Mouse (Mus musculus) limb, embryonic 15.5 days (tissue): ENCODE data around the gene Ssc4d. TPM values are rescaled to one million over a fixed set of nuclear protein-coding genes. Genes with fewer than 3 reads are reported as not detected.

ENCODE experiments used
- ATAC-seq: fragments of 200-750 bp; cut with Nextera tagmentation; 2 replicates; pipeline ENCODE4 v1.8.0; 2017; ENCODE audit warnings: low read depth, moderate TSS enrichment; ENCODE audit not compliant: insufficient number of reproducible peaks, low FRiP score, low TSS enrichment
- H3K27ac ChIP-seq: fragments of 300-500 bp; sonication (generic); 2 replicates; pipeline ENCODE4 v1.5.1; 2015; ENCODE audit warnings: moderate library complexity, mild to moderate bottlenecking, inconsistent platforms
- H3K27me3 ChIP-seq: fragments of 300-500 bp; sonication (generic); 2 replicates; pipeline ENCODE4 v1.6.1; 2015; ENCODE audit warnings: inconsistent platforms
- H3K36me3 ChIP-seq: fragments of 300-500 bp; sonication (generic); 2 replicates; pipeline ENCODE4 v1.6.1; 2015; ENCODE audit warnings: inconsistent platforms
- H3K4me1 ChIP-seq: fragments of 300-500 bp; sonication (generic); 2 replicates; pipeline ENCODE4 v1.6.1; 2015; ENCODE audit warnings: inconsistent platforms
- H3K4me2 ChIP-seq: fragments of 300-500 bp; sonication (generic); 2 replicates; pipeline ENCODE4 v1.6.1; 2015; ENCODE audit warnings: mild to moderate bottlenecking, inconsistent platforms
- H3K4me3 ChIP-seq: fragments of 300-500 bp; sonication (generic); 2 replicates; pipeline ENCODE4 v1.5.1; 2015; ENCODE audit warnings: mild to moderate bottlenecking, inconsistent platforms
- H3K9ac ChIP-seq: fragments of 300-500 bp; sonication (generic); 2 replicates; pipeline ENCODE4 v1.6.1; 2015; ENCODE audit warnings: inconsistent platforms
- H3K9me3 ChIP-seq: fragments of 300-500 bp; sonication (generic); 2 replicates; pipeline ENCODE4 v1.6.1; 2016; ENCODE audit warnings: inconsistent platforms
- WGBS: fragments of 180-500 bp; shearing (Covaris S2); methylation state at CpG from one replicate; pipeline ENCODE4 v1.1.7; 2015; 5-methylcytosine and 5-hydroxymethylcytosine counted together
- polyA plus RNA-seq: library from polyadenylated mRNA; unstranded; fragments of >200 nt; fragmentation: Nextera tagmentation; extraction: Ambion mirVana; gene quantifications from 2 replicates; pipeline ENCODE4 v1.2.1, GENCODE M21; 2015

The Ssc4d gene
- polyA plus RNA-seq, 1 experiment from 2014 or later: 2.1 TPM

- H3K9ac ChIP-seq: no peak overlapping the region
These were observed 57.7 kb downstream of the Ssc4d start for GRCm38 (mm10) chr5:135916601-135917000.

GRCm38 (mm10) chr5:135916051-135916565 lies 58.2 kb downstream of the Ssc4d start:
- Histone ChIP-seq H3K9me3 (no peaks in the 10 kb centered on the region), H3K27me3 (no peaks in the 10 kb centered on the region), H3K4me1 (0 out of 2 replicates have a peak, but pooled peaks cover 12% of the 10 kb centered on the region), H3K9ac (no peak overlapping the region), H3K36me3 (peaks cover 55% of the 10 kb centered on the region), H3K27ac (no peak overlapping the region; the same call in 1 of the 2 replicates), H3K4me3 (no peak overlapping the region), H3K4me2 (no peak overlapping the region)
- ATAC-seq: no peak
- WGBS: 83% methylated on average over 6 of the region's 6 CpGs

More at GRCm38 (mm10) chr5:135916601-135917000, 57.7 kb downstream of the Ssc4d start:
- no peaks in the 10 kb centered on the region for H3K9me3 ChIP-seq
- no peak overlapping the region for H3K4me2 ChIP-seq
- 0 out of 2 replicates have a peak, but pooled peaks cover 12% of the 10 kb centered on the region for H3K4me1 ChIP-seq
- WGBS: 89% methylated on average over 3 of the region's 3 CpGs
- H3K4me3 ChIP-seq: no peak overlapping the region
- H3K27ac ChIP-seq: no peak overlapping the region
- no peaks in the 10 kb centered on the region for H3K27me3 ChIP-seq
- peaks cover 55% of the 10 kb centered on the region for H3K36me3 ChIP-seq
- no peak for ATAC-seq

GRCm38 (mm10) chr5:135914156-135914555 lies 60.2 kb downstream of the Ssc4d start:
- H3K27me3 ChIP-seq: no peaks in the 10 kb centered on the region
- H3K4me3 ChIP-seq: no peak overlapping the region
- H3K27ac ChIP-seq: no peak overlapping the region
- peaks cover 66% of the 10 kb centered on the region for H3K36me3 ChIP-seq
- 0 out of 2 replicates have a peak, but pooled peaks cover 12% of the 10 kb centered on the region for H3K4me1 ChIP-seq
- H3K4me2 ChIP-seq: no peak overlapping the region
- WGBS: 87% methylated on average over 6 of the region's 6 CpGs
- no peak for ATAC-seq
- H3K9me3 ChIP-seq: no peaks in the 10 kb centered on the region
- no peak overlapping the region for H3K9ac ChIP-seq

GRCm38 (mm10) chr5:135913201-135913600 lies 61.1 kb downstream of the Ssc4d start:
- Histone ChIP-seq H3K27me3 (no peaks in the 10 kb centered on the region), H3K4me2 (no peak overlapping the region), H3K4me3 (no peak overlapping the region), H3K9me3 (no peaks in the 10 kb centered on the region), H3K36me3 (peaks cover 61% of the 10 kb centered on the region), H3K9ac (no peak overlapping the region), H3K4me1 (0 out of 2 replicates have a peak, but pooled peaks cover 12% of the 10 kb centered on the region), H3K27ac (no peak overlapping the region)
- no peak for ATAC-seq
- 81% methylated on average over 5 of the region's 5 CpGs for WGBS

- no peak for ATAC-seq
- peaks cover 66% of the 10 kb centered on the region for H3K36me3 ChIP-seq
- 87% methylated on average over 11 of the region's 11 CpGs for WGBS
- no peak overlapping the region for H3K4me2 ChIP-seq
- no peak overlapping the region for H3K9ac ChIP-seq
- no peak overlapping the region for H3K4me3 ChIP-seq
- H3K9me3 ChIP-seq: no peaks in the 10 kb centered on the region
- no peak overlapping the region for H3K27ac ChIP-seq
- H3K4me1 ChIP-seq: peaks cover 17% of the 10 kb centered on the region; the same call in 1 of the 2 replicates
- H3K27me3 ChIP-seq: no peaks in the 10 kb centered on the region
These were observed 62.6 kb downstream of the Ssc4d start for GRCm38 (mm10) chr5:135911633-135912220.

- Histone ChIP-seq H3K4me2 (no peak overlapping the region), H3K4me1 (peaks cover 22% of the 10 kb centered on the region), H3K36me3 (peaks cover 63% of the 10 kb centered on the region), H3K9me3 (no peaks in the 10 kb centered on the region), H3K27me3 (no peaks in the 10 kb centered on the region), H3K4me3 (no peak overlapping the region), H3K27ac (no peak overlapping the region), H3K9ac (no peak overlapping the region)
- WGBS: 90% methylated on average over 25 of the region's 25 CpGs
- no peak for ATAC-seq
These were observed 63.5 kb downstream of the Ssc4d start for GRCm38 (mm10) chr5:135910813-135911212.

Other genes starting within 250 kb of the Ssc4d start
- 39.4 and 44.1 TPM in 2 replicates for gene Tmem120a, start 230.1 kb downstream of the Ssc4d start, polyA plus RNA-seq
- 0.14 TPM in 2 replicates for gene Styxl1, start 196.1 kb downstream of the Ssc4d start, polyA plus RNA-seq
- 435 and 486 TPM in 2 replicates for gene Mdh2, start 196.1 kb downstream of the Ssc4d start, polyA plus RNA-seq
- 0.32 and 0.36 TPM in 2 replicates for gene Srrm3, start 167.6 kb downstream of the Ssc4d start, polyA plus RNA-seq
- gene Hspb1, start 86.6 kb downstream of the Ssc4d start, polyA plus RNA-seq: 1,190 and 1,326 TPM in 2 replicates
- gene Ywhag, start 39.9 kb downstream of the Ssc4d start, polyA plus RNA-seq: 162 and 168 TPM in 2 replicates
- 0.17 and 0.44 TPM in 2 replicates for gene Zp3, start 5.6 kb upstream of the Ssc4d start, polyA plus RNA-seq
- gene Dtx2, start 20.3 kb upstream of the Ssc4d start, polyA plus RNA-seq: 35.5 and 36.2 TPM in 2 replicates
- 9.1 and 10.9 TPM in 2 replicates for gene Upk3b, start 64.0 kb upstream of the Ssc4d start, polyA plus RNA-seq
- gene Upk3bl, start 80.0 kb upstream of the Ssc4d start, polyA plus RNA-seq: 58.9 and 59.3 TPM in 2 replicates
- gene Rasa4, start 109.4 kb upstream of the Ssc4d start, polyA plus RNA-seq: 12.1 and 13.6 TPM in 2 replicates
- gene Polr2j, start 142.1 kb upstream of the Ssc4d start, polyA plus RNA-seq: 195 and 204 TPM in 2 replicates
- gene Lrwd1, start 161.5 kb upstream of the Ssc4d start, polyA plus RNA-seq: 31.5 and 32.3 TPM in 2 replicates
- 19.8 and 20.7 TPM in 2 replicates for gene Alkbh4, start 161.6 kb upstream of the Ssc4d start, polyA plus RNA-seq
- 8.3 and 10.3 TPM in 2 replicates for gene Orai2, start 196.2 kb upstream of the Ssc4d start, polyA plus RNA-seq
- 45.2 and 51.0 TPM in 2 replicates for gene Prkrip1, start 224.4 kb upstream of the Ssc4d start, polyA plus RNA-seq